Mouse (Mus musculus) liver, adult 2 months (tissue): ENCODE measurements at regions not wholly inside any gene's neighbourhood (a gene's known extent, or its start where the extent isn't known, plus 50 kb on each side); places are given as distances from the start of the nearest gene placed in this dataset.

Experiments
- CTCF ChIP-seq: fragments of 200-500 bp; IDR thresholded peaks from 2 replicates; pipeline ENCODE4 v1.5.1; 2011; ENCODE audit warnings: low read depth, low read length, control low read depth
- POLR2A ChIP-seq: fragments of 200-500 bp; IDR thresholded peaks from 2 replicates; pipeline ENCODE4 v1.6.1; 2011; ENCODE audit warnings: low read length, control low read depth; ENCODE audit not compliant: insufficient read depth; ENCODE audit errors: extremely low read depth

DNA sequence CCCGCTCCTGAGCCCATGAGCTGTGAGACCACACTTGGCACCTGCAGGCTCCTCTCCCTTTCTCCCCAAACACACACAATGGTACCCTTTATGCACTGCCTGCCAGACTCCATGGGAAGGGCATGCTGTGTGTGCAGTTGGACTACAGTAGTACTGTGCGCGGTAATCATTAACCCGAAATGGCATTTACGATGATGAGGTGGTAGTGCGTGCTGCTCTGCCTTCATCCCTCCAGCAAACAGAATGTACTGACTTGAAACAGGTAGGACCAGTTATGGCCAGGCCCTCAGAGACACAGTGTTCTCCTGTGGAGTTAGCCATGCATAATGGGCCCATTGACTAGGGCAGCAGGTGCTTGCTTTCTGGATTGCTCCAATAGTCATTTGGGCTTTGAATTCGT is 70.9 kb downstream of the Apip start:
- TF ChIP-seq POLR2A (no peak), CTCF (no peak)
